Comparison of ENCODE assay signal across 18 mouse cellular contexts in the genomic region with DNA sequence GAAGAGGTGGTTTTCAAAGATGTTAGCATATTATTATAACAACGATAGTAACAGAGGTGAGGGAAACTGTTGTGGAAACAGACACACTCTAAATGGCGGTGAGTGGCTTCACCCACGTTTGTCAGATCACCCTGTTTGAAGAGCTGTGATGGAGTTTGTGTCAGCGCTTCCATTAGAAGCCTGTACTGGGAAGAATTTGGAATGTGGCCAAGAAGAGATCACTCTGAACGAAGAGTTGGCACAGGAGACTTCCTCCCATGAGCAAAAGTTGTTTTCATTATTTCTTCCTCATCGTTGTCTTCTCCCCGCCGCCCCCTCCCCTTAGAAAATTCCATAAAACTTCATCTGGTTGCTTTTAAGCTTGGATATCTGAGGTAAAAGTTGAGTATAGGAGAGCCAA.
A peak's percentile ranks its signal among the peaks of the same experiment; 100 is the strongest.
DNase-seq lines count a peak whose midpoint lies in the region; ATAC-seq and TF ChIP-seq lines count a peak whose summit lies in the region.
"Had no signal": no experiment of that assay in that cellular context is flagged by ENCODE, and none has a peak within 500 bp of the region (broad histone marks: within the 10 kb centered on the region; RNA-seq: fewer than 3 reads in every experiment).

No protein-coding gene starts in this region.

- intact Hi-C loops in heart, postnatal 36 days (cut with DNase I), result no loop called here

- 24% methylated on average over 8 of the region's 8 CpGs for WGBS in heart, embryonic 13.5 days
- WGBS in kidney, embryonic 14.5 days, result 69% methylated on average over 8 of the region's 8 CpGs
- 63% methylated on average over 8 of the region's 8 CpGs for WGBS in midbrain, postnatal 0 days
- 83% methylated on average over 8 of the region's 8 CpGs for WGBS in midbrain, embryonic 10.5 days

- no peak overlapping the region for H3K27ac ChIP-seq in heart, embryonic 13.5 days (replicated peaks)
- no peak overlapping the region for H3K27ac ChIP-seq in kidney, embryonic 14.5 days (ENCODE audit: low read depth, low read length)
- H3K27ac ChIP-seq in midbrain, postnatal 0 days (ENCODE audit: low read depth, low read length), result no peak overlapping the region
- H3K27ac ChIP-seq in midbrain, embryonic 10.5 days (replicated peaks), result no peak overlapping the region
- H3K27ac ChIP-seq: gastrocnemius, adult 2 months; hindbrain, embryonic 15.5 days; left cerebral cortex, adult 2 months; liver, embryonic 15.5 days; neural tube, embryonic 13.5 days; stomach, postnatal 0 days had no signal

- no peaks in the 10 kb centered on the region for H3K36me3 ChIP-seq in heart, embryonic 13.5 days
- H3K36me3 ChIP-seq in kidney, embryonic 14.5 days (ENCODE audit: control insufficient read depth, insufficient read depth, low read length), result no peaks in the 10 kb centered on the region
- H3K36me3 ChIP-seq in midbrain, postnatal 0 days (ENCODE audit: insufficient read depth, low read length), result no peaks in the 10 kb centered on the region
- H3K36me3 ChIP-seq in midbrain, embryonic 10.5 days, result no peaks in the 10 kb centered on the region
- H3K36me3 ChIP-seq: hindbrain, embryonic 15.5 days; liver, embryonic 15.5 days; neural tube, embryonic 13.5 days had no signal

- peak overlapping the region; percentile 28; the same call in 1 of the 2 replicates for H3K4me2 ChIP-seq in heart, embryonic 13.5 days
- H3K4me2 ChIP-seq in kidney, embryonic 14.5 days (replicated peaks; ENCODE audit: low read depth, low read length), result no peak overlapping the region
- no peak overlapping the region for H3K4me2 ChIP-seq in midbrain, postnatal 0 days (ENCODE audit: low read depth, low read length, poor library complexity, severe bottlenecking)
- H3K4me2 ChIP-seq: hindbrain, embryonic 15.5 days; liver, embryonic 15.5 days; neural tube, embryonic 13.5 days had no signal

- peaks cover 10% of the 10 kb centered on the region for H3K4me1 ChIP-seq in heart, embryonic 13.5 days
- no peaks in the 10 kb centered on the region for H3K4me1 ChIP-seq in kidney, embryonic 14.5 days (ENCODE audit: control insufficient read depth, insufficient read depth, low read length)
- H3K4me1 ChIP-seq in midbrain, postnatal 0 days (ENCODE audit: insufficient read depth, low read length), result no peaks in the 10 kb centered on the region
- no peaks in the 10 kb centered on the region for H3K4me1 ChIP-seq in midbrain, embryonic 10.5 days
- H3K4me1 ChIP-seq: liver, embryonic 15.5 days had no signal

- H3K4me3 ChIP-seq in heart, embryonic 13.5 days, result no peak overlapping the region
- no peak overlapping the region for H3K4me3 ChIP-seq in kidney, embryonic 14.5 days (ENCODE audit: low read length)
- H3K4me3 ChIP-seq in midbrain, postnatal 0 days (ENCODE audit: low read depth, low read length), result no peak overlapping the region
- no peak overlapping the region for H3K4me3 ChIP-seq in midbrain, embryonic 10.5 days
- H3K4me3 ChIP-seq: gastrocnemius, adult 2 months; hindbrain, embryonic 15.5 days; left cerebral cortex, adult 2 months; liver, embryonic 15.5 days; neural tube, embryonic 13.5 days had no signal

- TF ChIP-seq CTCF in midbrain, postnatal 0 days (IDR thresholded peaks at IDR 0.05), result no peak

- DNase-seq in heart, postnatal 36 days, result no peak
- peak; percentile 7 for DNase-seq in kidney, postnatal 14 days
- DNase-seq in midbrain, postnatal 0 days (ENCODE audit: low spot score), result peak; percentile 53
- DNase-seq in midbrain, embryonic 10.5 days (ENCODE audit: low spot score), result no peak
- DNase-seq in urinary bladder, postnatal 14 days (ENCODE audit: low spot score), result no peak
- DNase-seq: adrenal gland, postnatal 36 days; cerebellum, adult 9-10 months; gastrocnemius, adult 2 months; kidney, postnatal 10 days; thymus, postnatal 14 days had no signal

- no peak for ATAC-seq in heart, embryonic 13.5 days (ENCODE audit: extremely low read depth, insufficient number of reproducible peaks, low FRiP score, low TSS enrichment)
- ATAC-seq in kidney, embryonic 14.5 days (ENCODE audit: low FRiP score, low TSS enrichment), result no peak
- ATAC-seq in midbrain, postnatal 0 days (ENCODE audit: low FRiP score), result no peak
- ATAC-seq: intestine, postnatal 0 days had no signal

- no peaks in the 10 kb centered on the region for H3K27me3 ChIP-seq in heart, embryonic 13.5 days (replicated peaks)
- H3K27me3 ChIP-seq in kidney, embryonic 14.5 days (ENCODE audit: control insufficient read depth, insufficient read depth, low read length), result no peaks in the 10 kb centered on the region
- no peaks in the 10 kb centered on the region for H3K27me3 ChIP-seq in midbrain, postnatal 0 days (ENCODE audit: insufficient read depth, low read length)
- H3K27me3 ChIP-seq in midbrain, embryonic 10.5 days (ENCODE audit: low read depth, poor library complexity, severe bottlenecking), result no peaks in the 10 kb centered on the region
- H3K27me3 ChIP-seq: hindbrain, embryonic 15.5 days; liver, embryonic 15.5 days; neural tube, embryonic 13.5 days had no signal

- H3K9ac ChIP-seq in heart, embryonic 13.5 days, result no peak overlapping the region
- no peak overlapping the region for H3K9ac ChIP-seq in kidney, embryonic 14.5 days (ENCODE audit: low read depth, low read length)
- no peak overlapping the region for H3K9ac ChIP-seq in midbrain, postnatal 0 days (replicated peaks; ENCODE audit: low read length, poor library complexity, severe bottlenecking)
- H3K9ac ChIP-seq: hindbrain, embryonic 15.5 days; liver, embryonic 15.5 days; neural tube, embryonic 13.5 days had no signal

- no peaks in the 10 kb centered on the region for H3K9me3 ChIP-seq in heart, embryonic 13.5 days
- H3K9me3 ChIP-seq in kidney, embryonic 14.5 days (ENCODE audit: control insufficient read depth, low read length), result no peaks in the 10 kb centered on the region
- no peaks in the 10 kb centered on the region for H3K9me3 ChIP-seq in midbrain, postnatal 0 days (ENCODE audit: low read length)
- H3K9me3 ChIP-seq in midbrain, embryonic 10.5 days (replicated peaks), result no peaks in the 10 kb centered on the region
- H3K9me3 ChIP-seq: hindbrain, embryonic 15.5 days; liver, embryonic 15.5 days; neural tube, embryonic 13.5 days had no signal

Comparison
In these comparisons a context has a peak if more than half of its experiments do, and no peak if none do; other contexts are left out.
1. DNase-seq: peak in kidney, postnatal 14 days (single experiment) and midbrain, postnatal 0 days (single experiment); none in heart, postnatal 36 days (0 of 2), midbrain, embryonic 10.5 days (single experiment) and urinary bladder, postnatal 14 days (single experiment).